Comparison of ENCODE assay signal across 8 mouse cellular contexts in genomic region chr17:35980363-35980754, GRCm38 (mm10). TPM values are rescaled to one million over a fixed set of nuclear protein-coding genes. Genes with fewer than 3 reads are reported as not detected.
DNase-seq lines count a peak whose midpoint lies in the region; ATAC-seq and TF ChIP-seq lines count a peak whose summit lies in the region.

No protein-coding gene starts in this region.

- H3K4me1 ChIP-seq in ES-Bruce4 (ENCODE audit: control insufficient read depth, insufficient read depth, low read length) = no peaks in the 10 kb centered on the region
- H3K4me1 ChIP-seq in bone marrow macrophage, adult 2 months (ENCODE audit: control insufficient read depth, insufficient read depth, low read length) = peaks cover 4% of the 10 kb centered on the region
- H3K4me1 ChIP-seq in forebrain, embryonic 10.5 days = peaks cover 26% of the 10 kb centered on the region
- peaks cover 18% of the 10 kb centered on the region for H3K4me1 ChIP-seq in heart, embryonic 16.5 days (ENCODE audit: control insufficient read depth, insufficient read depth, low read length)
- peaks cover 17% of the 10 kb centered on the region for H3K4me1 ChIP-seq in liver, embryonic 16.5 days (ENCODE audit: control insufficient read depth, low read depth, low read length)
- H3K4me1 ChIP-seq in neural tube, embryonic 15.5 days = peaks cover 33% of the 10 kb centered on the region

- peak; percentile 48 for DNase-seq in forebrain, embryonic 10.5 days (ENCODE audit: extremely low spot score, low spot score)
- DNase-seq in kidney, postnatal 14 days = peak; percentile 59
- no peak for DNase-seq in spleen, adult 18-20 months

- peak overlapping the region; percentile 92 for H3K4me3 ChIP-seq in ES-Bruce4 (ENCODE audit: low read depth, low read length)
- peak overlapping the region; percentile 67 for H3K4me3 ChIP-seq in bone marrow macrophage, adult 2 months (ENCODE audit: insufficient read depth, low read length)
- H3K4me3 ChIP-seq in forebrain, embryonic 10.5 days = peak overlapping the region; percentile 95
- peak overlapping the region; percentile 76 for H3K4me3 ChIP-seq in heart, embryonic 16.5 days (ENCODE audit: low read length)
- H3K4me3 ChIP-seq in liver, embryonic 16.5 days (ENCODE audit: low read depth, low read length) = peak overlapping the region; percentile 89
- H3K4me3 ChIP-seq in neural tube, embryonic 15.5 days (replicated peaks) = peak overlapping the region; percentile 94

- no peak for TF ChIP-seq EP300 in ES-Bruce4 (IDR thresholded peaks at IDR 0.05; ENCODE audit: insufficient read depth, low read depth, low read length)

- peak overlapping the region; percentile 92 for H3K4me2 ChIP-seq in heart, embryonic 16.5 days (ENCODE audit: low read depth, low read length)
- peak overlapping the region; percentile 98 for H3K4me2 ChIP-seq in liver, embryonic 16.5 days (ENCODE audit: low read depth, low read length)
- H3K4me2 ChIP-seq in neural tube, embryonic 15.5 days = peak overlapping the region; percentile 80

- under 1% methylated on average over 29 of the region's 29 CpGs for WGBS in forebrain, embryonic 10.5 days
- under 1% methylated on average over 28 of the region's 29 CpGs for WGBS in heart, embryonic 16.5 days
- under 1% methylated on average over 25 of the region's 29 CpGs for WGBS in liver, embryonic 16.5 days (ENCODE audit: insufficient replicate concordance)
- WGBS in neural tube, embryonic 15.5 days = under 1% methylated on average over 29 of the region's 29 CpGs

- peak overlapping the region; percentile 92 for H3K9ac ChIP-seq in ES-Bruce4 (ENCODE audit: low read depth, poor library complexity, severe bottlenecking)
- peak overlapping the region; percentile 82 for H3K9ac ChIP-seq in heart, embryonic 16.5 days (ENCODE audit: low read length)
- H3K9ac ChIP-seq in liver, embryonic 16.5 days (ENCODE audit: low read depth, low read length) = peak overlapping the region; percentile 81
- H3K9ac ChIP-seq in neural tube, embryonic 15.5 days (replicated peaks) = peak overlapping the region; percentile 91

- no peaks in the 10 kb centered on the region for H3K9me3 ChIP-seq in ES-Bruce4 (replicated peaks; ENCODE audit: control insufficient read depth, insufficient read depth, low read length, poor library complexity, severe bottlenecking)
- H3K9me3 ChIP-seq in forebrain, embryonic 10.5 days = no peaks in the 10 kb centered on the region
- no peaks in the 10 kb centered on the region for H3K9me3 ChIP-seq in heart, embryonic 16.5 days (replicated peaks; ENCODE audit: control insufficient read depth, low read length)
- no peaks in the 10 kb centered on the region for H3K9me3 ChIP-seq in liver, embryonic 16.5 days (replicated peaks; ENCODE audit: control insufficient read depth, low read length)
- no peaks in the 10 kb centered on the region for H3K9me3 ChIP-seq in neural tube, embryonic 15.5 days (replicated peaks)

- peaks cover 17% of the 10 kb centered on the region; the same call in 1 of the 2 replicates for H3K36me3 ChIP-seq in ES-Bruce4 (ENCODE audit: control insufficient read depth, insufficient read depth, low read length, poor library complexity, severe bottlenecking)
- peaks cover 63% of the 10 kb centered on the region for H3K36me3 ChIP-seq in forebrain, embryonic 10.5 days (replicated peaks)
- peaks cover 15% of the 10 kb centered on the region for H3K36me3 ChIP-seq in heart, embryonic 16.5 days (ENCODE audit: control insufficient read depth, insufficient read depth)
- peaks cover 5% of the 10 kb centered on the region; the same call in 1 of the 2 replicates for H3K36me3 ChIP-seq in liver, embryonic 16.5 days (ENCODE audit: control insufficient read depth, insufficient read depth)
- peaks cover 38% of the 10 kb centered on the region for H3K36me3 ChIP-seq in neural tube, embryonic 15.5 days

- 0 out of 2 replicates have a peak, but pooled peaks have one; percentile 11 for ATAC-seq in heart, embryonic 16.5 days (replicated peaks; ENCODE audit: extremely low read depth, insufficient read depth, low FRiP score)
- no peak; the same call in 1 of the 2 replicates for ATAC-seq in liver, embryonic 16.5 days (ENCODE audit: low read depth)
- peak; percentile 15 for ATAC-seq in neural tube, embryonic 15.5 days (ENCODE audit: low FRiP score)

- TF ChIP-seq POLR2A in ES-Bruce4 (IDR thresholded peaks at IDR 0.05; ENCODE audit: insufficient read depth, low read length) = no peak
- TF ChIP-seq POLR2A in bone marrow macrophage, adult 2 months (IDR thresholded peaks at IDR 0.05; ENCODE audit: borderline replicate concordance, low read depth, low read length) = no peak

- peak overlapping the region; percentile 2; the same call in 1 of the 2 replicates for H3K27ac ChIP-seq in ES-Bruce4 (ENCODE audit: insufficient read depth, low read length)
- H3K27ac ChIP-seq in bone marrow macrophage, adult 2 months (ENCODE audit: insufficient read depth, low read depth, low read length) = peak overlapping the region; percentile 67
- H3K27ac ChIP-seq in forebrain, embryonic 10.5 days = peak overlapping the region; percentile 95
- H3K27ac ChIP-seq in heart, embryonic 16.5 days (ENCODE audit: low read length) = peak overlapping the region; percentile 97
- H3K27ac ChIP-seq in liver, embryonic 16.5 days (ENCODE audit: low read length) = peak overlapping the region; percentile 23; the same call in 1 of the 2 replicates
- H3K27ac ChIP-seq in neural tube, embryonic 15.5 days (replicated peaks) = peak overlapping the region; percentile 98

- H3K27me3 ChIP-seq in ES-Bruce4 (ENCODE audit: control insufficient read depth, insufficient read depth, low read length, poor library complexity, severe bottlenecking) = no peaks in the 10 kb centered on the region
- no peaks in the 10 kb centered on the region for H3K27me3 ChIP-seq in forebrain, embryonic 10.5 days (ENCODE audit: poor library complexity, severe bottlenecking)
- H3K27me3 ChIP-seq in heart, embryonic 16.5 days (ENCODE audit: control insufficient read depth, insufficient read depth, low read length) = no peaks in the 10 kb centered on the region
- no peaks in the 10 kb centered on the region for H3K27me3 ChIP-seq in liver, embryonic 16.5 days (ENCODE audit: control insufficient read depth, insufficient read depth, low read depth, low read length)
- H3K27me3 ChIP-seq in neural tube, embryonic 15.5 days (replicated peaks) = no peaks in the 10 kb centered on the region

- TF ChIP-seq CTCF in ES-Bruce4 (IDR thresholded peaks at IDR 0.05; ENCODE audit: low read depth, low read length) = no peak
- TF ChIP-seq CTCF in bone marrow macrophage, adult 2 months (IDR thresholded peaks at IDR 0.05; ENCODE audit: low read depth, low read length) = no peak

RNA-seq across cellular contexts. Expression of gene Prr3, which starts 0.3 kb away (rescaled TPM):
- polyA plus RNA-seq in ES-Bruce4 (2011; ENCODE audit: insufficient read depth, insufficient read length, low read depth, missing spikeins) = 25.5 and 33.5 TPM in 2 replicates
- polyA plus RNA-seq in bone marrow macrophage, adult 2 months (2012; ENCODE audit: insufficient read depth, insufficient read length, missing spikeins) = 15.6 and 19.5 TPM in 2 replicates
- polyA plus RNA-seq in forebrain, embryonic 10.5 days (2016; fragmentation: Nextera tagmentation; extraction: Ambion mirVana) = 45.6 and 48.3 TPM in 2 replicates
- polyA plus RNA-seq in heart, embryonic 16.5 days (2015; fragmentation: Nextera tagmentation; extraction: Ambion mirVana) = 13.5 and 15.6 TPM in 2 replicates
- polyA plus RNA-seq in liver, embryonic 16.5 days (2015; fragmentation: Nextera tagmentation; extraction: Ambion mirVana) = 5.5 and 5.9 TPM in 2 replicates
- 78.5 and 87.9 TPM in 2 replicates for polyA plus RNA-seq in neural tube, embryonic 15.5 days (2015; fragmentation: Nextera tagmentation; extraction: Ambion mirVana)

RNA-seq across cellular contexts. Expression of gene Gnl1, which starts 0.7 kb away (rescaled TPM):
- 34.5 and 37.0 TPM in 2 replicates for polyA plus RNA-seq in ES-Bruce4 (2011; ENCODE audit: insufficient read depth, insufficient read length, low read depth, missing spikeins)
- polyA plus RNA-seq in bone marrow macrophage, adult 2 months (2012; ENCODE audit: insufficient read depth, insufficient read length, missing spikeins) = 27.7 and 28.1 TPM in 2 replicates
- 66.9 and 68.8 TPM in 2 replicates for polyA plus RNA-seq in forebrain, embryonic 10.5 days (2016; fragmentation: Nextera tagmentation; extraction: Ambion mirVana)
- polyA plus RNA-seq in heart, embryonic 16.5 days (2015; fragmentation: Nextera tagmentation; extraction: Ambion mirVana) = 34.5 and 36.6 TPM in 2 replicates
- polyA plus RNA-seq in liver, embryonic 16.5 days (2015; fragmentation: Nextera tagmentation; extraction: Ambion mirVana) = 8.8 and 8.9 TPM in 2 replicates
- 67.4 and 73.0 TPM in 2 replicates for polyA plus RNA-seq in neural tube, embryonic 15.5 days (2015; fragmentation: Nextera tagmentation; extraction: Ambion mirVana)

RNA-seq across cellular contexts. Expression of gene Abcf1, which starts 10.8 kb away (rescaled TPM):
- polyA plus RNA-seq in ES-Bruce4 (2011; ENCODE audit: insufficient read depth, insufficient read length, low read depth, missing spikeins) = 174 and 213 TPM in 2 replicates
- 96.1 and 104 TPM in 2 replicates for polyA plus RNA-seq in bone marrow macrophage, adult 2 months (2012; ENCODE audit: insufficient read depth, insufficient read length, missing spikeins)
- polyA plus RNA-seq in forebrain, embryonic 10.5 days (2016; fragmentation: Nextera tagmentation; extraction: Ambion mirVana) = 114 and 129 TPM in 2 replicates
- 63.2 and 66.5 TPM in 2 replicates for polyA plus RNA-seq in heart, embryonic 16.5 days (2015; fragmentation: Nextera tagmentation; extraction: Ambion mirVana)
- 42.4 and 43.9 TPM in 2 replicates for polyA plus RNA-seq in liver, embryonic 16.5 days (2015; fragmentation: Nextera tagmentation; extraction: Ambion mirVana)
- polyA plus RNA-seq in neural tube, embryonic 15.5 days (2015; fragmentation: Nextera tagmentation; extraction: Ambion mirVana) = 78.4 and 90.3 TPM in 2 replicates

RNA-seq across cellular contexts. Expression of gene H2-T24, which starts 40.0 kb away (rescaled TPM):
- polyA plus RNA-seq in ES-Bruce4 (2011; ENCODE audit: insufficient read depth, insufficient read length, low read depth, missing spikeins) = 0.78 TPM in 1 of 2 replicates, not detected in the other
- 52.2 and 56.0 TPM in 2 replicates for polyA plus RNA-seq in bone marrow macrophage, adult 2 months (2012; ENCODE audit: insufficient read depth, insufficient read length, missing spikeins)
- 3.1 and 3.5 TPM in 2 replicates for polyA plus RNA-seq in forebrain, embryonic 10.5 days (2016; fragmentation: Nextera tagmentation; extraction: Ambion mirVana)
- polyA plus RNA-seq in heart, embryonic 16.5 days (2015; fragmentation: Nextera tagmentation; extraction: Ambion mirVana) = 1.8 and 2.5 TPM in 2 replicates
- polyA plus RNA-seq in liver, embryonic 16.5 days (2015; fragmentation: Nextera tagmentation; extraction: Ambion mirVana) = 6.6 and 7.9 TPM in 2 replicates
- 8.6 and 10.0 TPM in 2 replicates for polyA plus RNA-seq in neural tube, embryonic 15.5 days (2015; fragmentation: Nextera tagmentation; extraction: Ambion mirVana)

RNA-seq across cellular contexts. Expression of gene H2-T23, which starts 52.3 kb away (rescaled TPM):
- polyA plus RNA-seq in ES-Bruce4 (2011; ENCODE audit: insufficient read depth, insufficient read length, low read depth, missing spikeins) = 0.46 and 1.1 TPM in 2 replicates
- polyA plus RNA-seq in bone marrow macrophage, adult 2 months (2012; ENCODE audit: insufficient read depth, insufficient read length, missing spikeins) = 351 and 364 TPM in 2 replicates
- 2.1 and 3.3 TPM in 2 replicates for polyA plus RNA-seq in forebrain, embryonic 10.5 days (2016; fragmentation: Nextera tagmentation; extraction: Ambion mirVana)
- 9.6 and 19.7 TPM in 2 replicates for polyA plus RNA-seq in heart, embryonic 16.5 days (2015; fragmentation: Nextera tagmentation; extraction: Ambion mirVana)
- 69.6 and 73.5 TPM in 2 replicates for polyA plus RNA-seq in liver, embryonic 16.5 days (2015; fragmentation: Nextera tagmentation; extraction: Ambion mirVana)
- 5.3 and 13.9 TPM in 2 replicates for polyA plus RNA-seq in neural tube, embryonic 15.5 days (2015; fragmentation: Nextera tagmentation; extraction: Ambion mirVana)

Comparison
In these comparisons a context has a peak if more than half of its experiments do, and no peak if none do; other contexts are left out.
1. H3K27ac ChIP-seq: peak in every context shown above with its lines; median percentile 98 in neural tube, embryonic 15.5 days; 97 in heart, embryonic 16.5 days; 95 in forebrain, embryonic 10.5 days; 67 in bone marrow macrophage, adult 2 months; 23 in liver, embryonic 16.5 days; 2 in ES-Bruce4.
2. DNase-seq: peak in forebrain, embryonic 10.5 days (single experiment) and kidney, postnatal 14 days (single experiment); none in spleen, adult 18-20 months (0 of 2).
3. Peak in every context shown above with its lines, with median percentiles within 50 percentile points of each other: H3K4me3 ChIP-seq, H3K9ac ChIP-seq and H3K4me2 ChIP-seq.